Mouse (Mus musculus) c-Kit-negative CD71-positive TER-119-positive erythroid progenitor cells, embryonic 14.5 days (primary cell): ENCODE measurements around the gene Tbc1d13.
"Not testable (repeated sequence)": the region's sequence is repeated elsewhere in the genome, so short reads cannot be mapped to it uniquely, and the experiment has no call there.

ENCODE experiments used
- DNase-seq: peaks from one replicate; pipeline ENCODE4 v3.0.0-alpha.2; 2013; ENCODE audit warnings: low read depth, low spot score

The Tbc1d13 gene

DNA sequence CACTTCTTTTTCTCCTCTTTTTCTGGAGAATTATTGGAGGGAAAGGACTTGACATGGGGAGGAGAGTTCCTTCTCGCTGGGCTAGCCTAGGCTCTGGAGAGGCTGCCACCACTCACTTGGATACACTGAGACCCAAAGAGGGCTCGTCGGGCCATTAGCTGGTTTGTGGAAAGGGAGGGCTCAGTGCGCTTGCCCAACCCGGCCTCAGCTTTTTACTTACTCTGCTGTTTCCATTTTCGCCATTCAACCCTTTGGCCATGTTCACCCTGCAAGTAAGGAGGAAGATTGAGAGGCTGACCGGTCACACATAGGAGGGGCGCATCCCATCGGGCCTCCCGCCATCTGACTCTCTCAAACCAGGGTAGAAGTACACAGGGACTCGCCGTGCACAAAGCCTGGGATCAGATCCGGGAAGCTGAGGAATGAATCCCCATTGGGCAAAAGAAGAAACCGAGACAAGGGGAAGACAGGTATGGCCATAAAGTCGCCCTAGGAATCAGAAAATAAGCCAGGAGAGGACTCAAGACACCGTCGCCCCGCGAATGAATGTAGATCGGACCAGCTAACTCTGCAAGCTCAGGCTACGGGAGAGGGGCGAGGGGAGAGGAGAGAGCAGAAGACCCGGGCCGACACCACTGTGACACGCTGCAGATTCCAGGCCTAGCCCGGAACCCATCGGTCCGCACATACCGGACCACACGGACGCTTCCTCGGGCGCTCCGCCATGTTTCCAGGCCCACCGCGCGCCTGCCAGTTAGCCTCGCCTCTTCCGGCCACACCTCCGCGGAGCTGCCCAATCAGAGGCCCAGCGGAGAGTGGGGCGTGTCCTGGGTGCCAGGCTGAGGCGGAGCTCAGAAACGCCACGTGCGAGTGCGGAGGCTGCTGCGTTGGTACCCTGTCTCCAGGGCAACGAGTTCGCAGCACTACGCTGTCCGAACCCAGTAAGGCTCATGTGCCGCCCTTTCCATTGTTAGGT is 44.4 kb downstream of the Tbc1d13 start, which contains the start of gene Spout1:
TSS of gene Spout1 (minus strand) at position 760 of the 976 bp plus-strand sequence.
- peak; percentile 82 for DNase-seq

DNA sequence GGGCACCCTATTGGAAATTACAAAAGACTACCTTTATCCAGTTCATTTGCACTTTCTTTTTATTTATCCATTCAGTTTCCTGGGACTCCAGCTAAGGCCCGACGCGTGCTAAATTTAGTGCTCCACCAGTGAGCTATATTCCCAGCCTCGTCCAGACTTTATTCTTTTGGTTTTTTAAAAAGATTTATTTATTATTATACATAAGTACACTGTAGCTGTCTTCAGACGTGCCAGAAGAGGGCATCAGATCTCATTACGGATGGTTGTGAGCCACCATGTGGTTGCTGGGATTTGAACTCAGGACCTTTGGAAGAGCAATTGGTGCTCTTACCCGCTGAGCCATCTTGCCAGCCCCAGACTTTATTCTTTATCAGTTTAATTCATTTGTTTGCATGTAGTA is 45.2 kb downstream of the Tbc1d13 start:
- not testable (repeated sequence) for DNase-seq

DNA sequence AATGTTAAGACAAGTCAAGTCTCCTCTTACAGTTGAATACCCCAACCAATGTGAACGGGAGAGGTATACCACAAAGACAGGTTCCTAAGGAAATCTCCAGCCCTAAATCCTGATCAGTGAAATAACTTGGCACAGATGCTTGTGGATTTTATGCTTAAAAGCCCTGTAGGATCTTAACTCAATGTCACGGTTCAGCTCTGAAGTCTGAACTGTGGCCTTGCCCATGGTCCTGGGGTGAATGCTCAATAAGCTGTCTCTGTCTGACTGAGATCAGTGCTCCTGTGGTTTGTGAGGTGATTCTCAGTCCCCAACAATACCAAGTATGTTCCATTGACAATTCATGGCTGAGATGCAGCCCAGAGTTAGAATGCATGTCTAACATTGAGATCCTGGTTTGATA is 48.9 kb downstream of the Tbc1d13 start:
- DNase-seq = no peak

DNA sequence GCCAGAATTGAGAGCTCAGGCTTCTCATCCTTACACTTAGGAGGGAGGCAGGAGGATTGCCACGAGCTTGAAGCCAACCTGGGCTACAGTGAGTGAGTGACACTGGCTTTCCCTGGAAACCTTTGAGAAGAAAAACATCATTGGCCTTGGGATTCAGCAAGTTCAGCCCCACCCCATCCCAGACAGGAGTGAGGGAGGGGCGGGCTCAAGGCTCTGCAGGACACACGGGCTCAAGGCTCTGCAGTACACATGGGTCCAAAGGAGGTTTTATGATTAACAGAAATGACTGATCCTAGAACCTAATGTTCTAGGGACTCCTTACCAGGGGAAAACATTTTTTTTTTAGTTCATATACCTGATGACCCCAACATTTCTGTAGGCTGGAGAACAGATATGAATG is 50.2 kb downstream of the Tbc1d13 start:
- no peak for DNase-seq

DNA sequence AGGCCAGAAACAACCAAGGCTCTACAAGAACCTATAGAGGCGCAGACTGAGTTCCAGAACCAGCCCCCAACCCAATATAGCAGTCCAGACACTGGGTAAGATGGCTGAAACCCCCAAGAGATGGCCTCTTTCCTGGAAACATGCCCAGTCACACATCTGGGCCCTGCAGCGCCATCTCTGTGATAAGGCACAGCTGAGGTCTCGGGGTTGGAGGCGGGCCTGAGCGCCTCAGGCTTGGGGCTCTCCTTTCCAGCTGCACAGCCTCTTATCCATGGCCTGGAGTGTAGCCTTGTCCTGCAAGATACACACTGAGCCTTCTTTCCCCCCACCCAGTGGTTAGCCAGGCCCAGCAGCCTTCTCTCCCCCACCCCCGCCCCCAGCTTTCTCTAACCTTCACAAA is 51.7 kb downstream of the Tbc1d13 start:
- DNase-seq = peak; percentile 40

DNA sequence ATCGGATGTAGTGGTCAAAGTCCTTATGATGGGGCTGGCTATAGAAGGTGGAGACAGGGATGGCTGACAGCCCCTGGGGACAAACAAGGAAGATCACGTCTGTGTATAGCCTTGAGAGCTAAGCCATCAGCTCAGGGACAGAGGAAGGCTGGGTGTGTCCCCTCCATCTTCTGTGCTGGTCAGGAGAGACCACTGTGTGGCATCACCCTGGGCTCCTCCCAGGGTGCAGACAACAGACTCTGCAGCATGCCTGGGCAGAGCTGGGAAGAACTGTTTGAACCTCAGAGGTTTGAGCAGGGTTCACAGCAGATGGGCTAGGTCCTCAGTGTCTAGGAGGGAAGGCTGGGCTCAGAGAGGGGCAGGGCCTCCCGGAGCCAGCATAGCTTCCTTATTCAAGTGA is 52.1 kb downstream of the Tbc1d13 start:
- DNase-seq = no peak

DNA sequence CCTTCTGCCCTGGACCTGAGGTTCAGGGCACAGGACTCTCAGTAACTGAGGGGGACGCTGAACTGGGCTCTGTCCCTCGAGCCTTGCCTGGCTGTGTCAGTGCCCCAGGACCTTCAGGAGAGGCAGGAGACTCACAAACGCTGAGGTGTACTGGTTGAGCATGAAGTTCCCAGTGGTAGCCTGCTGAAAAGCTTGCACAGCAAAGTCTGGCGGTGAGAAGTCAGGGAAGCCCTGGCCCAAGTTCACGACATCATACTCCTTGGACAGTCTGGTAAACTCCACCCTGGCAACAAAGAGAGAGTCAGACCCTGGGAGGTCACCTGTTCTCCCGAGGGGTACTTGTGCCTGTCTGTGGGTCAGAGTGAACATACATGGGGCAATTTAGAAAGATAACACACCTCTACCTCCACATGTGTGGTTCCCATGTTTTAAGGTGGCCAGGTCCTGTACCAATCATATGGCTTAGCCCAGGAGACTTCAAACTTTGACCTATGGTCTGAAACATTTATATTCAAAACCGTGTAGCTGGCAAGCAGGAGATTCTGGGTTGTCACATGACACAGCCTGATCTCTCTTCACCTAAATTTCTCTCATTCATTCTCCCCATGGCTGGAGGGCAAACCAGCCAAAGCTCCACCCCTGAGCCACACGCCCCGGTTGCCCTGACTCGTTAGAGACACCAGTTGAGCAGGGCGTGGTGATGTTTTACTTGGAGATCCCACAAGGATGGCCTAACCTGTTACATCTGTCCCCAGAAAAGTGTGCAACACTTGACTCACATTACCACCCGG is 58.4 kb downstream of the Tbc1d13 start:
- DNase-seq = no peak

DNA sequence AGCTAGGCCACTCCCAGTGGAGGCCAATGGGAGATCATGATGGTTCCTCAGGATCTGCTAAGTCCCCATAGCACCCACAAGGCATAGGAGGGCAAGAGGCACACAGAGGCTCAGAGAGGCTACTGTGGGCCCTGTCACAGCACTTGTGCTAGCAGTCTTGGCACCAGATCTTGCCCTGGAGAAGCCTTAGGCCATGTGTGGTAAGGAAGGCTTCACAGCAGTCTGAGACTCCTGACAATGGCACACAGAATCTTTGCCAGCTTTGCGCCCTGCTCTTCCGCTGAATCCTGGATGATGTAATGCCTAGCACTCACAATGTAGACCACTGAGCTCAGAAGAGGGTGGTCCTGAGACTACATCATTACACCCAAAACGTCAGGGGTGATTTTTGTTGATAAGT is 61.1 kb downstream of the Tbc1d13 start:
- no peak for DNase-seq

DNA sequence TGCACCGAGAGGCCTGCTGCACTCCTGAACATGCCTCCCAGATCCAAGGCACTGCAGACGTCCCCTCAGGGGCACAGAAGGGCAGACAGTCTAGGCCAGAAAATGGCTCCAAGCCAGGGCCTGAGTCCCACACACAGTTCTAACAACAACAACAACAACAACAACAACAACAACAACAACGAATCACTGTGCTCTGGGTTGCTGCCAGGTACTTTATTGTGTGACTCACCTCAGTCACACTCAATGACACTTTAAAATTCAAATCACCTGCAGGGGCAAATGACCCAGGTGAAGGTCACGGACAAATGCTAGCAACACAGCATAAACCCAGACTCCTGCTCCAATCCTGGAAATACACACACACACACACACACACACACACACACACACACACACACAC is 64.5 kb downstream of the Tbc1d13 start:
- DNase-seq = no peak

DNA sequence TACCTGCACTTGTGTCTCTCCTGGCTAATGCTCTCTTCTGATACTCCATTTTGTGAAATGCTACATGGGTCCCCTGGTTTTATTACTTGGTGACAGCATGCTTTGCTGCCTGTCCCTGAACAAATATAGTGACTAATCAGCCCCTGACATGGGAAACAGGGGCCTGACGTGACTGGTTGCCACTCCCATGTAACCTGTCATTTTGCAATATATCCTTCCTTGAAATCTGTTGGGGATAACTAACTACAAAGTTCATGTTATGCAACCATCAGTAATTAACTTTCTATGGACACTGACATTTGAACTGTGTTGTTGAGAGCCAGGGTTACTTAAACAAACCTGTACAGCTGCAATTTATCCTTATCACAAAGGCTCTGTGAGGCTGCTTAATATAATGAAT is 66.4 kb downstream of the Tbc1d13 start:
- DNase-seq = no peak

DNA sequence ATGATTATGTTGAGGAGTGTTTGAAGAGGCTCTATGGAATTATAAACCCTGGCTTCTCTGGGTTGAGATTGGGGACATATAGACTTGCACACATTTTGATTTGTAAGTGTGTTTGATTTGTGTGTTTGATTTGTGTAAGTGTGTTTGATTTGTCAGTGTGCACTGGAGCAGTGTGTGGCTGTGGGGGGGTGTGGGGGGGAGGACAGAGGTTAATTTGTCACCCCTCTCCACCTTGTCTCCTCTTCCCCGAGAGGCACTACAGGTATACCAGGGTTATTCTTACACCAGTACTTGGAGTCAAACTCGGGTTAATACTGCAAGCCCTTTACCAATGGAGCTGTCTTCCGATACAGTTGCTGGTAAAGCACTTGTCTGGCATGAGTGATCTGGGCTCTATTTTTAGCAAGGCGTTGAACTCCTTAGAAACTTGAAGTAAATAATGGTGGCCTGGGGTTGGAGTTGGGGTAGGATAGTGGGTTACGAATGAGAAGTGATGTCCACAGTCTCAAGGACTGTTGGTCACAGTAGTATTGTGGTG is 66.9 kb downstream of the Tbc1d13 start:
- DNase-seq = no peak
